Mouse (Mus musculus): ENCODE measurements around the gene Orc1.

Orc1 gene

DNA sequence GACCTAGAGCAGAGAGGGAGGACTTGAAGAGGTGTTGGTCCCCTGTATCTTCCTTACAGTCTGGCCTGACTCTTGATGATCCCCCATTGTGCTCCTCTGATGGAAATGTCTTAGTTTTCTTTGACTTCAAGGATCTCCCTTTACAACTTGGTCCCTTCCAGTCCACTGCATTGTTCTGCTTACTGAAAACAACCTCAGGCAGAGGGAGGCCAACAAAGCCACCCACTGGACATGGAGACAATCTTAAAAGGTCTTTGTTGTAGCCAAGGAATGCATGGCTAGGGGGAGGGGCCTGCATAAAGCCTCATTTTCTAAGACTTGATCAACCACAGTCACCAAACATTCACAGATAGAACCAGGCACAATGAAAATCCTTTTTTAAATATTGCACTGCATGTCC lies 55.9 kb downstream of the Orc1 start:
- peak; percentile 44 for DNase-seq (ENCODE audit: low read depth, low spot score)

DNA sequence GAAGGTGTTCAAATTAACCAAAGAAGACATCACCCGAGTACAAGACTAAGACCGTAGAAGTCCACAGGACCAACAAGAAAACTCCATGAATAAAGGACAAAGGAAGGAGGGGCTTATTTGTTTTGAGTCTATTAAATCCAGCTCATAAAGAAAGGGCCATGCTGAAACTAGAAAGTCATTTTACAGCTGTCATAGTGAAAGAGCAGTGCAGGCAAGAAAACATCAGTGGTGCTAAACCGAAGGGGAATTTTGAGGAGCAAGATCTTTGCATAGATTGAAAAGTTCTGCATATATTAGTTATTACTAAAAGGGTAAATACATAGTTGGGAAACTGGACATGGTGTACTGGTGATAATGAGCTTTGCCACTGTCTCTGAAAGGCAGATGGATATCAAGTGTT lies 58.5 kb downstream of the Orc1 start:
- DNase-seq (ENCODE audit: low read depth, low spot score) = no peak

DNA sequence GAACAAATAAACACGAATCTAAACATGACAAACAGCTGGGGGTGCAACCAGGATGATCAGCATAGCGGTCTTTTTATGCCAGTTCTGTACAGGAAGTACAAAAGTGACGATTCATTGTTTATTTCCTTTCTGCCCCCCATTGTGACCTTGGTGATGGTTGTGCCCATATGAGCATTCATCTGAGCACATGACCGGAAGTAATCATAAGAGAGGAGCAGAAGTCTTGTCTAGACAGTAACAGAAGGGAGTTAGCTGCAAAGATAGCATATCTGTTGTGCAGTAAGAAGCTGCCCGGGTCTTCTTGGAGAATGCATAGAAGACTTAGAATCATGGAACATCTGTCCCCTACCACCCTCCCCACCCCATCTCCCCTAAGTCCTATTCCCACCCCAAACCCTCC lies 59.5 kb downstream of the Orc1 start:
- no peak for DNase-seq (ENCODE audit: low read depth, low spot score)

DNA sequence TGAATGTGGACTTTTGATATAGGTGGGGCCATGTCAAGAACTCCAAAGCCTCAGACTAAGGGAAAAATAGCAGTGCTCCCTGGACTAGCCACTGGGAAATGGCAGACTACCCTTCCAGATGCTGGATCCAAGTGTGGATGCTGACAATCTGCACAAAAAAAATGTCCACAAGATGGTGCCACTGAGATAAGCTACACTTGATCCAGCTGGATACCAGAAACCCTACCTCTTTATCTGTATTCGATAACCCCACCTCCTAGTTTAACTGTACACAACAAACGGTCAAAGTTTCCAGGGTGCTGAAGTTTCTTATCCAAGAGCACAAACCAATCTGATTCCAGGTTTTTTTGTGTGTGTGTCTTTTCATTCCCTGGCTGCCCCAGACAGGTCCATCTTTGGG lies 85.2 kb downstream of the Orc1 start:
- DNase-seq (ENCODE audit: low read depth, low spot score) = peak; percentile 78
